Mouse (Mus musculus): ENCODE measurements around the gene Kcnh3. TPM values are rescaled to one million over a fixed set of nuclear protein-coding genes. Genes with fewer than 3 reads are reported as not detected.

Kcnh3 gene
- polyA plus RNA-seq (2014; fragmentation: Illumina TruSeq; extraction: RNeasy Lipid Tissue Mini Kit (QIAGEN cat#74804); ENCODE audit: low read depth, low replicate concordance) = not detected

DNA sequence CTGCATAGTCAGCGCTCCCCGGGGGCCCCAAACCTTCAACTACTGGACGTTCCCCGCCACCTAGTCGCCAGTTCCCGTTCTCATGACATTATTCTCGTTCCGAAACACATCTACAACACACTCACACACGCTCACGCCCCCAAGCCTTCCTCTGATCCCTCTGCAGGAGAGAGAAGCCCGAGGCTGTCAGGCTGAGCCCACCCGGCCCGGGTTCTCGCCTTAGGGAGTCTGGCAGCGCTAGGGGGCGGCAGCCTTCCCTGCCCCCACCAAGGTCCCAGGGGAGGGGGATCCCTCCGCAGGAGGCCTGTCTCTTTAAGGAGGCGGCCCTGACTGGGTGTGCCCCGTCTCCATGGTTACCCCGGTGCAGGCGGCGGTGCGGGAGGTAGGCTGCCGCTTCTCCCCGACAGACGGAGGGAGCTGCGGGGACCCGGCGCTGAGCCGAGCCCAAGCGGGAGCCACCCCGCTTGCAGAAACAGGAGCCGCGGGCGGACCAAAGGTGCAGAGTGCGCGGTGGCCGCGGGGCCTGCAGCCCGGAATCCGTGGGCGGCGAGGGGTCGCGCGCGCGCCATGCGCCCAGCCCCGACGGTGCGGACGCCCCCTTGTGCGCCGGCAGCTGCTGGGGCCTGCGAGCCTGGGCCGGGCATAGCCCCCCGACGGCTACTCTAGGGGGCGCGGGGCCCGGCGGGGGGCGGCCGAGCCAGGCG lies at the start of gene Kcnh3:
Gene Kcnh3 (plus strand): TSS at position 654 of the 704 bp plus-strand sequence.

DNA sequence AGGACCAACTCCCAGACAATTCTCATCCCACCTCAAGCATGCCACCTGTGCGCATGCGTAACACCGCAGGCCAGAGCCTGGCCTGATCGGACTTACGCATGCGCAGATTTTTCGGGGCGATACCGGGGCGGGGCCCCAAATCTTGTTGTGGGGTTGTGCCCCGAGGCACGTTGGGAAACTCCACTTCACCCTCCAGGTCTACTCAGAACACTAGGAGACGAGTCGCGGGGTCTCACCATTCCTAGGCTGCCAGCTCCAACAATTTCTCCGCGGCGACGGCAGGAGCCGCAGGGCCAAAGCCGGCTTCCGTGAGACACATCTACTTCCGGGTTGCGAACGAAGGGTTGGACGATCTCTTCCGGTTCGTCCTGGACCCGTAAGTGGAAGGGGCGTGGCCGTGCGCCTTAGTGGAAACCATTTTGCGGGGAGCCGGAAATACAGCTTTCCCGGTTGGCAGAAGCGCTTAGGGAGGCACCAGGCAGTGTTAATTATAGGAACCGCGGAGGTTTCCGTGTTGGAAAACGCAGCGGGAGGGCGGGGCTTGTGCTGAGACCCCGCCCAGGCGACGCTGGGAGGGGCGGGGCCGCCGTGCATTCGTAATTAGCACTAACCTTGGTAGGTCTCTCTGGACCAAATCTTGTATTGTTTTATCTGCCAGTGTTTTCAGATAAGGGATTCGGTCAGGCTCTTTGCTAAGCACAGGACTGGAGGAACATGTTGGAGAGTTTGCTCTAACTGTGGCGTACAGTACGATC lies 27.1 kb downstream of the Kcnh3 start, which contains the start of gene Mcrs1:
Gene Mcrs1 (minus strand): TSS at position 336 of the 755 bp plus-strand sequence.

Other genes with a start within 250 kb of the Kcnh3 start
- 23.9 TPM for gene Tuba1c, start 195.0 kb upstream of the Kcnh3 start, polyA plus RNA-seq (2014; fragmentation: Illumina TruSeq; extraction: RNeasy Lipid Tissue Mini Kit (QIAGEN cat#74804); ENCODE audit: low read depth, low replicate concordance)
- not detected for gene Prph, start 169.7 kb upstream of the Kcnh3 start, polyA plus RNA-seq (2014; fragmentation: Illumina TruSeq; extraction: RNeasy Lipid Tissue Mini Kit (QIAGEN cat#74804); ENCODE audit: low read depth, low replicate concordance)
- gene Troap, start 150.3 kb upstream of the Kcnh3 start, polyA plus RNA-seq (2014; fragmentation: Illumina TruSeq; extraction: RNeasy Lipid Tissue Mini Kit (QIAGEN cat#74804); ENCODE audit: low read depth, low replicate concordance) = not detected
- gene C1ql4, start 137.0 kb upstream of the Kcnh3 start, polyA plus RNA-seq (2014; fragmentation: Illumina TruSeq; extraction: RNeasy Lipid Tissue Mini Kit (QIAGEN cat#74804); ENCODE audit: low read depth, low replicate concordance) = not detected
- gene Dnajc22, start 131.7 kb upstream of the Kcnh3 start, polyA plus RNA-seq (2014; fragmentation: Illumina TruSeq; extraction: RNeasy Lipid Tissue Mini Kit (QIAGEN cat#74804); ENCODE audit: low read depth, low replicate concordance) = not detected
- 35.1 TPM for gene Spats2, start 98.9 kb upstream of the Kcnh3 start, polyA plus RNA-seq (2014; fragmentation: Illumina TruSeq; extraction: RNeasy Lipid Tissue Mini Kit (QIAGEN cat#74804); ENCODE audit: low read depth, low replicate concordance)
- 1.9 TPM for gene Mcrs1, start 27.1 kb downstream of the Kcnh3 start, polyA plus RNA-seq (2014; fragmentation: Illumina TruSeq; extraction: RNeasy Lipid Tissue Mini Kit (QIAGEN cat#74804); ENCODE audit: low read depth, low replicate concordance)
- 5.6 TPM for gene Prpf40b, start 70.2 kb downstream of the Kcnh3 start, polyA plus RNA-seq (2014; fragmentation: Illumina TruSeq; extraction: RNeasy Lipid Tissue Mini Kit (QIAGEN cat#74804); ENCODE audit: low read depth, low replicate concordance)
- gene Fam186b, start 71.0 kb downstream of the Kcnh3 start, polyA plus RNA-seq (2014; fragmentation: Illumina TruSeq; extraction: RNeasy Lipid Tissue Mini Kit (QIAGEN cat#74804); ENCODE audit: low read depth, low replicate concordance) = 0.41 TPM
- 3.0 TPM for gene Fmnl3, start 145.6 kb downstream of the Kcnh3 start, polyA plus RNA-seq (2014; fragmentation: Illumina TruSeq; extraction: RNeasy Lipid Tissue Mini Kit (QIAGEN cat#74804); ENCODE audit: low read depth, low replicate concordance)
- 303 TPM for gene Tmbim6, start 168.0 kb downstream of the Kcnh3 start, polyA plus RNA-seq (2014; fragmentation: Illumina TruSeq; extraction: RNeasy Lipid Tissue Mini Kit (QIAGEN cat#74804); ENCODE audit: low read depth, low replicate concordance)
- gene Nckap5l, start 232.9 kb downstream of the Kcnh3 start, polyA plus RNA-seq (2014; fragmentation: Illumina TruSeq; extraction: RNeasy Lipid Tissue Mini Kit (QIAGEN cat#74804); ENCODE audit: low read depth, low replicate concordance) = 0.52 TPM
- 0.99 TPM for gene Bcdin3d, start 249.9 kb downstream of the Kcnh3 start, polyA plus RNA-seq (2014; fragmentation: Illumina TruSeq; extraction: RNeasy Lipid Tissue Mini Kit (QIAGEN cat#74804); ENCODE audit: low read depth, low replicate concordance)

All from adrenal gland, adult 10 weeks (tissue).